Mouse (Mus musculus) liver, embryonic 11.5 days (tissue): ENCODE data around the gene Shc3. TPM values are rescaled to one million over a fixed set of nuclear protein-coding genes. Genes with fewer than 3 reads are reported as not detected.

ENCODE experiments used
- ATAC-seq: fragments of 200-750 bp; cut with Nextera tagmentation; replicated peaks from 2 replicates; pipeline ENCODE4 v1.8.0; 2017; ENCODE audit warnings: moderate number of reproducible peaks, mild to moderate bottlenecking, moderate TSS enrichment, moderate library complexity; ENCODE audit not compliant: low FRiP score
- DNase-seq: peaks from one replicate; pipeline ENCODE4 v3.0.0-alpha.2; 2017; ENCODE audit warnings: low spot score
- H3K27ac ChIP-seq: fragments of 300-500 bp; sonication (generic); 2 replicates; pipeline ENCODE4 v1.5.1; 2014; ENCODE audit warnings: mild to moderate bottlenecking, low read depth, low read length, control low read depth
- H3K27me3 ChIP-seq: fragments of 300-500 bp; sonication (generic); replicated peaks from 2 replicates; pipeline ENCODE4 v1.6.1; 2014; ENCODE audit warnings: low read length, mixed read lengths; ENCODE audit not compliant: control insufficient read depth, insufficient read depth
- H3K36me3 ChIP-seq: fragments of 300-500 bp; sonication (generic); 2 replicates; pipeline ENCODE4 v1.6.1; 2014; ENCODE audit warnings: mild to moderate bottlenecking, low read length, moderate library complexity, mixed read lengths; ENCODE audit not compliant: control insufficient read depth, insufficient read depth
- H3K4me1 ChIP-seq: fragments of 300-500 bp; sonication (generic); replicated peaks from 2 replicates; pipeline ENCODE4 v1.6.1; 2014; ENCODE audit warnings: low read length, mixed read lengths; ENCODE audit not compliant: control insufficient read depth, insufficient read depth
- H3K4me2 ChIP-seq: fragments of 300-500 bp; sonication (generic); 2 replicates; pipeline ENCODE4 v1.6.1; 2014; ENCODE audit warnings: mild to moderate bottlenecking, control low read depth, moderate library complexity
- H3K4me3 ChIP-seq: fragments of 300-500 bp; sonication (generic); 2 replicates; pipeline ENCODE4 v1.5.1; 2014; ENCODE audit warnings: low read depth, low read length, control low read depth
- H3K9ac ChIP-seq: fragments of 300-500 bp; sonication (generic); 2 replicates; pipeline ENCODE4 v1.6.1; 2014; ENCODE audit warnings: low read depth, low read length, control low read depth
- H3K9me3 ChIP-seq: fragments of 300-500 bp; sonication (generic); 2 replicates; pipeline ENCODE4 v1.6.1; 2016; ENCODE audit warnings: low read length, inconsistent platforms, mixed read lengths; ENCODE audit not compliant: control insufficient read depth
- WGBS: fragments of 180-500 bp; shearing (Covaris S2); extraction: QIAGEN DNeasy Blood & Tissue Kit; methylation state at CpG from one replicate; pipeline ENCODE4 v1.1.7; 2014; 5-methylcytosine and 5-hydroxymethylcytosine counted together
- polyA plus RNA-seq: library from polyadenylated mRNA; unstranded; fragments of >200 nt; fragmentation: Nextera tagmentation; extraction: Ambion mirVana; gene quantifications from 2 replicates; pipeline ENCODE4 v1.2.1, GENCODE M21; 2014

The Shc3 gene
- polyA plus RNA-seq = not detected in 2 replicates

- Histone ChIP-seq H3K36me3 (no peaks in the 10 kb centered on the region), H3K9ac (no peak within 1 kb of the TSS), H3K9me3 (no peaks in the 10 kb centered on the region), H3K4me2 (peak within 1 kb of the TSS; percentile 59), H3K27ac (no peak within 1 kb of the TSS), H3K27me3 (peaks cover 70% of the 10 kb centered on the region), H3K4me1 (peaks cover 2% of the 10 kb centered on the region; the same call in 1 of the 2 replicates), H3K4me3 (peak within 1 kb of the TSS; percentile 29)
- no peak for ATAC-seq
- peak; percentile 50 for DNase-seq
- 2% methylated on average over 36 of the region's 36 CpGs for WGBS
These were observed at the start of gene Shc3 for GRCm38 (mm10) chr13:51568911-51569684. TSS of gene Shc3 (minus strand) at chr13:51569419.

- no peaks in the 10 kb centered on the region for H3K4me1 ChIP-seq
- no peak overlapping the region for H3K4me3 ChIP-seq
- no peak overlapping the region for H3K4me2 ChIP-seq
- DNase-seq = no peak
- no peak for ATAC-seq
- H3K9me3 ChIP-seq = no peaks in the 10 kb centered on the region
- H3K27me3 ChIP-seq = no peaks in the 10 kb centered on the region
- no peak overlapping the region for H3K27ac ChIP-seq
- H3K36me3 ChIP-seq = no peaks in the 10 kb centered on the region
- WGBS = 17% methylated on average over 8 of the region's 9 CpGs
- no peak overlapping the region for H3K9ac ChIP-seq
These were observed 49.4 kb upstream of the Shc3 start for GRCm38 (mm10) chr13:51618602-51619001.

- H3K27me3 ChIP-seq = no peaks in the 10 kb centered on the region
- 17% methylated on average over 6 of the region's 6 CpGs for WGBS
- H3K36me3 ChIP-seq = no peaks in the 10 kb centered on the region
- peak; percentile 51 for DNase-seq
- no peak overlapping the region for H3K4me2 ChIP-seq
- no peaks in the 10 kb centered on the region for H3K4me1 ChIP-seq
- H3K9ac ChIP-seq = no peak overlapping the region
- H3K27ac ChIP-seq = no peak overlapping the region
- ATAC-seq = no peak
- H3K9me3 ChIP-seq = no peaks in the 10 kb centered on the region
- no peak overlapping the region for H3K4me3 ChIP-seq
These were observed 48.6 kb upstream of the Shc3 start for GRCm38 (mm10) chr13:51617861-51618260.

GRCm38 (mm10) chr13:51617306-51617705, 48.1 kb upstream of the Shc3 start:
- ATAC-seq = no peak
- Histone ChIP-seq H3K9me3 (no peaks in the 10 kb centered on the region), H3K9ac (no peak overlapping the region), H3K36me3 (no peaks in the 10 kb centered on the region), H3K4me1 (no peaks in the 10 kb centered on the region), H3K27me3 (no peaks in the 10 kb centered on the region), H3K27ac (no peak overlapping the region), H3K4me3 (no peak overlapping the region), H3K4me2 (no peak overlapping the region)
- DNase-seq = no peak
- 37% methylated on average over 1 of the region's 1 CpGs for WGBS

GRCm38 (mm10) chr13:51616417-51617044, 47.3 kb upstream of the Shc3 start:
- Histone ChIP-seq H3K4me1 (no peaks in the 10 kb centered on the region), H3K9ac (no peak overlapping the region), H3K4me2 (no peak overlapping the region; the same call in 1 of the 2 replicates), H3K27ac (no peak overlapping the region), H3K4me3 (no peak overlapping the region), H3K27me3 (0 out of 2 replicates have a peak, but pooled peaks cover 2% of the 10 kb centered on the region), H3K36me3 (no peaks in the 10 kb centered on the region), H3K9me3 (no peaks in the 10 kb centered on the region)
- WGBS = 17% methylated on average over 12 of the region's 12 CpGs
- no peak for ATAC-seq
- no peak for DNase-seq

GRCm38 (mm10) chr13:51615815-51616214, 46.6 kb upstream of the Shc3 start:
- Histone ChIP-seq H3K27me3 (peaks cover 4% of the 10 kb centered on the region), H3K9ac (no peak overlapping the region), H3K4me1 (no peaks in the 10 kb centered on the region), H3K9me3 (no peaks in the 10 kb centered on the region), H3K27ac (no peak overlapping the region), H3K4me3 (no peak overlapping the region), H3K4me2 (no peak overlapping the region), H3K36me3 (no peaks in the 10 kb centered on the region)
- ATAC-seq (no peak), DNase-seq (no peak)
- 51% methylated on average over 10 of the region's 10 CpGs for WGBS

GRCm38 (mm10) chr13:51611500-51611899, 42.3 kb upstream of the Shc3 start:
- no peaks in the 10 kb centered on the region for H3K36me3 ChIP-seq
- no peak for ATAC-seq
- no peak overlapping the region for H3K27ac ChIP-seq
- H3K4me2 ChIP-seq = no peak overlapping the region
- WGBS = 65% methylated on average over 5 of the region's 5 CpGs
- peaks cover 7% of the 10 kb centered on the region for H3K27me3 ChIP-seq
- no peak for DNase-seq
- H3K4me1 ChIP-seq = no peaks in the 10 kb centered on the region
- H3K4me3 ChIP-seq = no peak overlapping the region
- no peaks in the 10 kb centered on the region for H3K9me3 ChIP-seq
- no peak overlapping the region for H3K9ac ChIP-seq

- no peaks in the 10 kb centered on the region for H3K4me1 ChIP-seq
- no peaks in the 10 kb centered on the region for H3K36me3 ChIP-seq
- H3K27me3 ChIP-seq = peaks cover 7% of the 10 kb centered on the region
- H3K4me3 ChIP-seq = no peak overlapping the region
- 21% methylated on average over 9 of the region's 9 CpGs for WGBS
- ATAC-seq = no peak
- no peak overlapping the region for H3K9ac ChIP-seq
- H3K4me2 ChIP-seq = no peak overlapping the region
- H3K27ac ChIP-seq = no peak overlapping the region
- H3K9me3 ChIP-seq = no peaks in the 10 kb centered on the region
- no peak for DNase-seq
These were observed 41.8 kb upstream of the Shc3 start for GRCm38 (mm10) chr13:51611060-51611459.

- Histone ChIP-seq H3K36me3 (no peaks in the 10 kb centered on the region), H3K27me3 (peaks cover 7% of the 10 kb centered on the region), H3K4me2 (no peak overlapping the region), H3K9me3 (no peaks in the 10 kb centered on the region), H3K4me1 (no peaks in the 10 kb centered on the region), H3K9ac (no peak overlapping the region), H3K4me3 (no peak overlapping the region), H3K27ac (no peak overlapping the region)
- 88% methylated on average over 7 of the region's 7 CpGs for WGBS
- no peak for DNase-seq
- no peak for ATAC-seq
These were observed 40.0 kb upstream of the Shc3 start for GRCm38 (mm10) chr13:51609231-51609630.
